Mouse (Mus musculus) heart, embryonic 15.5 days (tissue): ENCODE results near the gene Anxa6. TPM values are rescaled to one million over a fixed set of nuclear protein-coding genes. Genes with fewer than 3 reads are reported as not detected.

Source experiments
- ATAC-seq: fragments of 200-750 bp; cut with Nextera tagmentation; replicated peaks from 2 replicates; pipeline ENCODE4 v1.8.0; 2017; ENCODE audit warnings: low read depth, moderate TSS enrichment; ENCODE audit not compliant: insufficient number of reproducible peaks, insufficient read depth, low FRiP score
- H3K27ac ChIP-seq: fragments of 300-500 bp; sonication (generic); 2 replicates; pipeline ENCODE4 v1.5.1; 2015; ENCODE audit warnings: mild to moderate bottlenecking, inconsistent platforms
- H3K27me3 ChIP-seq: fragments of 300-500 bp; sonication (generic); 2 replicates; pipeline ENCODE4 v1.6.1; 2015; ENCODE audit warnings: inconsistent platforms
- H3K36me3 ChIP-seq: fragments of 300-500 bp; sonication (generic); 2 replicates; pipeline ENCODE4 v1.6.1; 2015; ENCODE audit warnings: mild to moderate bottlenecking, inconsistent platforms
- H3K4me1 ChIP-seq: fragments of 300-500 bp; sonication (generic); replicated peaks from 2 replicates; pipeline ENCODE4 v1.6.1; 2015; ENCODE audit warnings: inconsistent platforms
- H3K4me2 ChIP-seq: fragments of 300-500 bp; sonication (generic); 2 replicates; pipeline ENCODE4 v1.6.1; 2015; ENCODE audit warnings: inconsistent platforms, mild to moderate bottlenecking, moderate library complexity
- H3K4me3 ChIP-seq: fragments of 300-500 bp; sonication (generic); 2 replicates; pipeline ENCODE4 v1.5.1; 2015; ENCODE audit warnings: mild to moderate bottlenecking, inconsistent platforms
- H3K9ac ChIP-seq: fragments of 300-500 bp; sonication (generic); 2 replicates; pipeline ENCODE4 v1.6.1; 2015; ENCODE audit warnings: mild to moderate bottlenecking, inconsistent platforms
- H3K9me3 ChIP-seq: fragments of 300-500 bp; sonication (generic); replicated peaks from 2 replicates; pipeline ENCODE4 v1.6.1; 2016; ENCODE audit warnings: inconsistent platforms
- WGBS: fragments of 180-500 bp; shearing (Covaris S2); methylation state at CpG from one replicate; pipeline ENCODE4 v1.1.7; 2015; ENCODE audit warnings: mixed read lengths; 5-methylcytosine and 5-hydroxymethylcytosine counted together
- polyA plus RNA-seq: library from polyadenylated mRNA; unstranded; fragments of >200 nt; fragmentation: Nextera tagmentation; extraction: Ambion mirVana; gene quantifications from 2 replicates; pipeline ENCODE4 v1.2.1, GENCODE M21; 2015

The Anxa6 gene
- polyA plus RNA-seq, 1 experiment from 2014 or later = 315 TPM

DNA sequence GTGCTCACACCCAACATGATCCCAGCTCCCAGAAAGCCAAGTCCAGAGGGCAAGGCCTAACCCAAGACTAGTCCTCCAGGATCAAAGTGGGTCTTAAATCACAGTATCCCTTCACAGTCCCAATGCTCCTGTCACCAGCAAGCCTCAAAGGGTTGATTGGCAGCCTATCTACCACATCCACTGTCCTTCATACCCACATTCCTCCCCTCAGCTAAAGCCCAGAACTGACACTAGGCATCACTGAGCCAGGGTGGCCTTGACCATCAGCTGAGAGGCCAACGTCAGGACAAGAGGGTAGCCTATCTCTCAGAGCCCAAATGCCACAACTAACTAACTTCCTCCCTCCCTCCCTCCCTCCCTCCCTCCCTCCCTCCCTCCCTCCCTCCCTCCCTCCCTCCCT lies 83.5 kb downstream of the Anxa6 start:
- no peaks in the 10 kb centered on the region for H3K27me3 ChIP-seq
- 38% methylated on average over 1 of the region's 1 CpGs for WGBS
- H3K4me1 ChIP-seq = peaks cover 41% of the 10 kb centered on the region
- H3K27ac ChIP-seq = no peak overlapping the region
- H3K4me2 ChIP-seq = no peak overlapping the region
- H3K9me3 ChIP-seq = no peaks in the 10 kb centered on the region
- no peak overlapping the region for H3K4me3 ChIP-seq
- ATAC-seq = no peak
- H3K36me3 ChIP-seq = peaks cover 5% of the 10 kb centered on the region; the same call in 1 of the 2 replicates
- no peak overlapping the region for H3K9ac ChIP-seq

DNA sequence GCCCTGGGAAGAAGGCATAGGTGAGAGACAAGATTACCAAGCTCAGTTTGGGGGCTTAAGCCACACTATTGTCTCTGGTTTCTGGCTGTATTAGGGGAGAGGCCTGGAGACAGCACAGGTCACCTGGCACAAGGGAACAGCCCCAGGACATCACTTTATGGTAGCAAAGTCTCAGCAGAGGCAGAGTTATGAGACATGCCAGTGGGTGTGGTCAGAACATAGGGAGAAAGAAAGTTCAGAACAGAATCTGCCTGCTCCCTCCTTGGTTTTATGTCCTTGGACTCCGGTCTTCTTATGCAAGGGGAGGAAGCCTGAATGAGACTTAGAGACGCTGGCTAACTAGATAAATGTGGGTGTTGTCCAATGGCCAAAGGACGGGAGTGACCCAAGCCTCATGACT lies 88.5 kb downstream of the Anxa6 start:
- Histone ChIP-seq H3K36me3 (peaks cover 5% of the 10 kb centered on the region; the same call in 1 of the 2 replicates), H3K4me3 (no peak overlapping the region), H3K4me2 (no peak overlapping the region), H3K9me3 (no peaks in the 10 kb centered on the region), H3K4me1 (peaks cover 17% of the 10 kb centered on the region; the same call in 1 of the 2 replicates), H3K27me3 (no peaks in the 10 kb centered on the region), H3K27ac (no peak overlapping the region), H3K9ac (no peak overlapping the region)
- no peak for ATAC-seq
- WGBS = 73% methylated on average over 3 of the region's 3 CpGs

DNA sequence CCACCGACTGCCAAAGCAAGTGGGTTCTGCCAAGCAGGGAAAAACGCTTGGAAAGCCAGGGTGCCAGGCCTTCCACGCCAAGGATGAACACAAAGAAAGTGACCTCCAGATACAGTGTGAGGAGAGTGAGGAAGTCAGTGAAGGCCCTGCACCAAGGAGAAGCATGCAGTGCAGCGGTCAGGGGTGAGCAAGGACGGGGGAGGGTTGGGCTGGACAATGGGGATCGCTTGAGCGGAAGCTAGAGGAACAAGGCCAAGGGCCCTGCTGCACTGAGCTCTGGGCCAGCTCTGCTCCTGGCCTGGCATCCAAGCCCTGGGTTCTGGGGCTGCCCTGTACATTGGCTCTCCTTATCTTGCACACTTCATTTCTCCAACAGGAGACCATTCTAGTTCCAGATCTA lies 93.2 kb downstream of the Anxa6 start:
- H3K9me3 ChIP-seq = no peaks in the 10 kb centered on the region
- 76% methylated on average over 7 of the region's 7 CpGs for WGBS
- no peak for ATAC-seq
- no peak overlapping the region for H3K9ac ChIP-seq
- H3K27me3 ChIP-seq = no peaks in the 10 kb centered on the region
- peaks cover 28% of the 10 kb centered on the region for H3K4me1 ChIP-seq
- H3K4me3 ChIP-seq = no peak overlapping the region
- H3K27ac ChIP-seq = no peak overlapping the region
- peaks cover 15% of the 10 kb centered on the region; the same call in 1 of the 2 replicates for H3K36me3 ChIP-seq
- no peak overlapping the region for H3K4me2 ChIP-seq

DNA sequence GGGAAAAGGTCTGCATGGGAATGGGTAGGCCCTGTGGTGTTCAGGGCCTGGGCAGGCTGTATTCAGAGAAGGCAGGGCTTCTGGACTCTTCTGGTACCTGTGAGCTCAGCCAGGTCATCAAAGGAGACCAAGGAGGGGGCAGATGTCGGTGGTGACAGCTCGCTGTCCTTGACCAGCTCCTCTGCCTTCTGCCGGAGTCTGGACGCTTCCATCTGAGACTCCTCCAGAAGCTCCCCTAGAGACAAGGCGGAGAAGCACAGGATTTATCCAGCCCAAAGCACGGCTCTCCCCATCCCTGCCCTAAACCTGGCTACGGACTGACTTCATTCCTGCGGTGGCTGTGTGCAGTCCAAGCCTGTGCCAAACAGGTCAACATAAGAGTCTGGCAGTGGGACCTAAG lies 93.7 kb downstream of the Anxa6 start:
- Histone ChIP-seq H3K4me3 (no peak overlapping the region), H3K4me2 (no peak overlapping the region), H3K9me3 (no peaks in the 10 kb centered on the region), H3K9ac (no peak overlapping the region), H3K36me3 (peaks cover 16% of the 10 kb centered on the region; the same call in 1 of the 2 replicates), H3K4me1 (peaks cover 28% of the 10 kb centered on the region), H3K27ac (no peak overlapping the region), H3K27me3 (no peaks in the 10 kb centered on the region)
- 72% methylated on average over 8 of the region's 8 CpGs for WGBS
- ATAC-seq = no peak

DNA sequence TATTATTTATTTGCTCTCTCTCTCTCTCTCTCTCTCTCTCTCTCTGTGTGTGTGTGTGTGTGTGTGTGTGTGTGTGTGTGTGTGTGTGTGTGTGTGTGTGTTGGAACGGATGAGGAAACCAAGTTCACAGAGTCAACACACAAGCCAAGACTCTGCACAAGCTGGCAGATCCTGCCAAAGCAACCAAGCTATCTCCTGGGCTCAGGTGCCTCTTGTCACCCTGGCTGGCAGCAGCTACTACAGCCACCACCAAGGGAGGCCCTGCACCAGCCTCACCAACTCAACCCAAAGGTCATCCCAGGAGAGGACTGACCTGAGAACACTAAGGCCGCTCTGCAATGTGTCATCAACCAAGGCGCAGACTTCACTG lies 96.5 kb downstream of the Anxa6 start:
- H3K27ac ChIP-seq = no peak overlapping the region
- H3K9ac ChIP-seq = no peak overlapping the region
- H3K27me3 ChIP-seq = no peaks in the 10 kb centered on the region
- no peaks in the 10 kb centered on the region for H3K9me3 ChIP-seq
- ATAC-seq = no peak
- H3K4me3 ChIP-seq = no peak overlapping the region
- no peak overlapping the region for H3K4me2 ChIP-seq
- 72% methylated on average over 3 of the region's 3 CpGs for WGBS
- peaks cover 22% of the 10 kb centered on the region for H3K4me1 ChIP-seq
- peaks cover 36% of the 10 kb centered on the region for H3K36me3 ChIP-seq

DNA sequence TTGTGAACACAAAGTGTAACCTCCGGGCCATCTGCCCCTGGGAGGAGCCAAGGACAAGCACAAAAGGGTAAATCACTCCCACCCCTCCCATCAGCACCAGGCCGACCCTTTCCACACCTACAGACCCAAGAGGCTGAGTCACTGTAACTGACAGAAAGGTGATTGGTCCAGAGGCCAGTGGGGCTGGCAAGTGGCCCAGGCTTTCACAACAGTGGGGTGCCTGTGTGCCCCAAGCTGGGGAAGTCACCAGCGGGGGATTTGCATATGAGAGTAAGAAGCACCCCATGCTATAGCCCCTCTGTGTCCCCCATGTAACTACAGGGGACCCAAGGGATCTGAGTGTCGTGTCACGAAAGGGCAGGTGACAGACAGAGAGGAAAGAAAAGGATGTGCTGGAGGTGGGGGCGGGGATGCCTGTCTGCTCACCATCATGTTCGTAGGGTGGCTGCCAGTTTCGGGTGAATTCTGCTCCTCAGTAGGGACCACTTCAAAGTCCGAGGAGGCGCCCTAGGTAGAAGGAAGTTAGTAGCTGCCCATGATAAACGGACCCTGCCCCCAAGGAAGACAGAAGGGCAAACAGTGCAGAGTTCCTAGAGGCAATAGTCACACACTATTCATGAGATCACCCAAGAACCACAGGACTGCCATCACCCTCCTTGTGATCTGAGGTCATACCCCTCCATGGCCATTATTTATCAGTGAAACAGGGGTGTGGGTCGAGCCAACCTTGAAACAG lies 97.0 kb downstream of the Anxa6 start:
- H3K4me1 ChIP-seq = peaks cover 22% of the 10 kb centered on the region
- no peak overlapping the region for H3K9ac ChIP-seq
- no peak overlapping the region for H3K4me2 ChIP-seq
- no peak overlapping the region for H3K4me3 ChIP-seq
- no peak overlapping the region; the same call in 1 of the 2 replicates for H3K27ac ChIP-seq
- 33% methylated on average over 12 of the region's 12 CpGs for WGBS
- H3K36me3 ChIP-seq = peaks cover 38% of the 10 kb centered on the region
- H3K9me3 ChIP-seq = no peaks in the 10 kb centered on the region
- H3K27me3 ChIP-seq = no peaks in the 10 kb centered on the region
- no peak for ATAC-seq

DNA sequence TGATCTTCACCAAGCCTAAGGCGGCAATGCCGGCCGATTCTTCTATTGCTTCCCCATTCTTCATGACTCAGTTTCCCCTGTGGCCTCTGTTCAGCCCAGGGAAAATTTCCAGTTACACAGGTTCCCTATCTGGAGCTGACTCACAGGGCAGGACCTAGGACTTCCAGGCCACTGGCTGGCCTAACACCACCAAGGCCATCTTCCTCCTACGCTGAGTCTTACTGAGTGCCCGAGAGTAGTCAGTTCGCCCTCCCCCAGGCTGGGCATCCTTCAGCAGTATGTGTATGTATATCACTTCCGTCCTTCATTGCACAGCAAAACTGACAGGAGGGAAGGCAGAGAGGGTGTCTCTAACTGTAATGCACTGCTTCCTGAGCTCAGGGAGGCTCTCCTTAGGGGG lies 99.0 kb downstream of the Anxa6 start:
- Histone ChIP-seq H3K9ac (no peak overlapping the region), H3K4me3 (no peak overlapping the region), H3K4me2 (no peak overlapping the region), H3K9me3 (no peaks in the 10 kb centered on the region), H3K4me1 (peaks cover 22% of the 10 kb centered on the region), H3K27ac (no peak overlapping the region), H3K27me3 (no peaks in the 10 kb centered on the region), H3K36me3 (peaks cover 49% of the 10 kb centered on the region)
- no peak for ATAC-seq
- WGBS = 88% methylated on average over 7 of the region's 7 CpGs

DNA sequence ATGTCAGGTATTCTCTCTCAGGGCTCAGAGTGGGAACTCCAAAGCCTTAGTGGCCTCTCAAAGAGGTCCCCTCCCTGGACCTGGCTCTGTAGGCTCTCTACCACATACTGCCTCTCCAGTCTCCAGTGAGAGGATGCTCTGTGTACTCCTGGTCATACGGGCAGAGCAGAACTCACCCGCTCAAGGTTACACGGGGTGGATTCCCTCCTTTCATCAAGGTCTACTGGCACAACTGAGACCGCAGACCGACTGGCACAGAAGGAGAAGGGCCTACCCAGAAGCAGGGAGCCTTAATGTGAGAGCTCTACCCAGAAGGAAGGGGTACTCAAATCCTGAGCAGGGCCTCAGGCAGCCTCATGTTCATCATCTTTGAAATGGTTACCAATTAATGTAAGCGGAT lies 100.7 kb downstream of the Anxa6 start:
- H3K27me3 ChIP-seq = no peaks in the 10 kb centered on the region
- no peak overlapping the region for H3K4me3 ChIP-seq
- H3K27ac ChIP-seq = no peak overlapping the region
- no peak overlapping the region for H3K9ac ChIP-seq
- H3K36me3 ChIP-seq = peaks cover 58% of the 10 kb centered on the region
- H3K9me3 ChIP-seq = no peaks in the 10 kb centered on the region
- ATAC-seq = no peak
- H3K4me1 ChIP-seq = peaks cover 22% of the 10 kb centered on the region
- WGBS = 90% methylated on average over 6 of the region's 6 CpGs
- H3K4me2 ChIP-seq = no peak overlapping the region

DNA sequence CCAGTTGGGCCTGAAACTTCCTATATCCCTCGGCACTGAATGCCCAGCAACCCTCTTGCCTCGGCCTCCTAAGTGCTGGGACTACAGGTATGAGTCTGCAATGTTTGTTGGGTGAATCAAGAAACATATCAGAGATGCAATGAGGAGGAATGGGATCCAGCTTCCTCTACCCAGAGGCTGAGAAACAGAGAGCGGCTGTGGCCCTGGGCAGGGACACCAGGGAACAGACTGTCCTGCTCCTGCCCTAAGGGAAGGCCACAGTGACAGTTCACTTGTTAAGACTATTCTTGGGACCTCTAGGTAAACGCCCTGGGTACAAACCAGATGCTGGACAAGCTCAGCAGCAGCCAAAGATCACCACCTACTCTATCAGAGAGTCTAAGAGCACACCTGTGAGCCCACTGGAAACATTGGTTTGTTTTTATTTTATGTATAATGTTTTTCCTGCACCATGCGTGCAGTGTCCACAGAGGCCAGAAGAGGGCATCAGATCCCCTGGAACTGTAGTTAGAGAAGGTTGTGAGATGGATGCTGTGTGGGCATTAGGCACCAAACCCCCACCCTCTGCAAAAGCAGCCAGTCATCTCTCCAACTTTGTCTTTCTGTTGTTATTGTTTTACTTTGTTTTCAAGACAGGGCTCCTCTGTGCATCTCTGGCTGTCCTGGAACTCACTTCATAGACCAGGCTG lies 101.7 kb downstream of the Anxa6 start:
- no peak overlapping the region for H3K27ac ChIP-seq
- no peak for ATAC-seq
- 62% methylated on average over 5 of the region's 5 CpGs for WGBS
- H3K27me3 ChIP-seq = no peaks in the 10 kb centered on the region
- H3K4me3 ChIP-seq = no peak overlapping the region
- H3K4me2 ChIP-seq = no peak overlapping the region
- H3K4me1 ChIP-seq = peaks cover 22% of the 10 kb centered on the region
- H3K36me3 ChIP-seq = peaks cover 60% of the 10 kb centered on the region
- no peak overlapping the region for H3K9ac ChIP-seq
- H3K9me3 ChIP-seq = no peaks in the 10 kb centered on the region

DNA sequence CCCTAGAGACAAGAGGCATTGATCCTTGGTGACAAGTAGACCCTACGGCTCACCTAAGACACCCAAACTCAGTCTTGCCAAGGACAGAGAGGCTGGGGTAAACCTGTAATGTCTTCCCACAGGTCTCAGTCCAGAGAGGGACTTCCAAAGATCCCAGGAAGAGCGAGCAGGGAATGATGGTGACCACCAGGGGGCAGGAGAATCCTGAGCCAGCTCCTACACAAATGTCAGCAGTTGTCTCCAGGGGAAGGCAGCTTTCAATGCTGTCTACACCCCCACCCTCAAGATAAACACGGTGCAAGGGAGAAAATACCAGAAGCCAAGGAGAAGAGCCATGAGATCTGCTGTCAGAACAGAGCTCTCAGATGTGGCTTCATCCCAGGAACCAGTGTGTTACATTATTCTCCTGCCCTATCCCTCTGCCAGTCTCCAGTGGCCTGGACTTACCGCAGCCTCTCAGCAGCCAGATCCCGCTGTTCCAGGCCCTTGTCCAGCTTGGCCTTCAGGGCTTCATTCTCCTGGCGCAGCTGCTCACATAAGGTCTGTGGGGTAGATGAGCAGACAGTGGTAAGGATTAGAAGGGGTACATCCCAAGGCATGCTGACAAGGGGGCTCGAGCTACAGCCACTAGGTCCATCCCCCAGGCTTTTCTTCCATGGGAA lies 102.8 kb downstream of the Anxa6 start:
- Histone ChIP-seq H3K27me3 (no peaks in the 10 kb centered on the region), H3K9ac (no peak overlapping the region), H3K4me1 (peaks cover 11% of the 10 kb centered on the region), H3K4me2 (no peak overlapping the region), H3K4me3 (no peak overlapping the region), H3K9me3 (no peaks in the 10 kb centered on the region), H3K36me3 (peaks cover 69% of the 10 kb centered on the region), H3K27ac (no peak overlapping the region)
- no peak for ATAC-seq
- WGBS = 62% methylated on average over 7 of the region's 7 CpGs

DNA sequence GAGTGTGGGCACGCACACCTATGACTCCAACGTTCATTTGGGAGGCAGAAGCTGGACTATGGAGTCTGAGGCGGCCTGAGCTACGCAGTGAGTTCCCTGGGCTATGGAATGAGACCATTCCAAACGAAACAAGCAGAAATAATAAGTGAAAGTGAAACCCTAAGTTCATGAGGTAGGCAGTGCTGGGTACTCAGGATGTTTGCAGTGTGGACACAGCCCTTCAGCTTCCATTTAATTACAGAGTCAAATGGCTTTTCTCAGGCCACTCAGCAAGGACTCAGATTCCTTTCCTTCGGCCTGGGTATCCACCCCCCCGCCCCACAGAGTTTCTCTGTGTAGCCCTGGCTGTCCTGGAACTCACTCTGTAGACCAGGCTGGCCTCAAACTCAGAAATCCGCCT lies 103.5 kb downstream of the Anxa6 start:
- Histone ChIP-seq H3K9me3 (no peaks in the 10 kb centered on the region), H3K36me3 (peaks cover 68% of the 10 kb centered on the region), H3K4me1 (peaks cover 8% of the 10 kb centered on the region), H3K27ac (no peak overlapping the region), H3K9ac (no peak overlapping the region), H3K4me2 (no peak overlapping the region), H3K27me3 (no peaks in the 10 kb centered on the region), H3K4me3 (no peak overlapping the region)
- no peak for ATAC-seq
- 80% methylated on average over 8 of the region's 8 CpGs for WGBS
